Mouse (Mus musculus): ENCODE data around the gene Fmo5. TPM values are rescaled to one million over a fixed set of nuclear protein-coding genes. Genes with fewer than 3 reads are reported as not detected.

Fmo5 gene
- polyA plus RNA-seq, 1 experiment from 2014 or later = 1.3 TPM

DNA sequence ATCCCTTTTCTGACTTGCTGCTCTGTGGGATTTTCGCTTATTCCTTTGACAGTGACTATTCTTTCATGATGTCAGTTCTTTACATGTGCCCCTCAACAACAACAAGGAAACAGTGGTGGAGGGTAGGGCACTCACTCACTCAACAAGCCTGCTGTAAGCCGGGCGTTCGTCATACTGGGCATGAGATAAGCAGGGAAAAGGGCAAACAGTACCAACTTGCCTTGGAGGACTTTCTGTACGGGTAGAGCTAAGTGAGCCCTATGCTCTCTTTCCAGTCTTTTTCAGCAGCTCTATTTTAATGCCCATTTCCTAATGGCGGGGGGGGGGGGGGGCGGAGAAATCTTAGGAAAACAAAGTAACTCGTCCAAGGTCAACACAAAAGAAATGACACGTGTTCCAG is 13.4 kb downstream of the Fmo5 start:
- Histone ChIP-seq H3K9ac (ENCODE audit: low read length) (no peak overlapping the region), H3K27me3 (ENCODE audit: control insufficient read depth, insufficient read depth, low read length) (no peaks in the 10 kb centered on the region), H3K4me3 (ENCODE audit: low read depth, low read length) (no peak overlapping the region), H3K36me3 (ENCODE audit: control insufficient read depth, insufficient read depth, low read length) (no peaks in the 10 kb centered on the region), H3K9me3 (ENCODE audit: control insufficient read depth, low read length) (no peaks in the 10 kb centered on the region), H3K27ac (replicated peaks; ENCODE audit: low read depth, low read length) (no peak overlapping the region), H3K4me1 (ENCODE audit: control insufficient read depth, insufficient read depth, low read length) (no peaks in the 10 kb centered on the region), H3K4me2 (ENCODE audit: low read depth, severe bottlenecking) (no peak overlapping the region)
- whole genome bisulfite sequencing = 92% methylated on average over 9 of the region's 9 CpGs
- ATAC-seq (ENCODE audit: insufficient number of reproducible peaks, low FRiP score, low TSS enrichment, low read depth) = no peak
- no peak for DNase-seq (ENCODE audit: low spot score)

DNA sequence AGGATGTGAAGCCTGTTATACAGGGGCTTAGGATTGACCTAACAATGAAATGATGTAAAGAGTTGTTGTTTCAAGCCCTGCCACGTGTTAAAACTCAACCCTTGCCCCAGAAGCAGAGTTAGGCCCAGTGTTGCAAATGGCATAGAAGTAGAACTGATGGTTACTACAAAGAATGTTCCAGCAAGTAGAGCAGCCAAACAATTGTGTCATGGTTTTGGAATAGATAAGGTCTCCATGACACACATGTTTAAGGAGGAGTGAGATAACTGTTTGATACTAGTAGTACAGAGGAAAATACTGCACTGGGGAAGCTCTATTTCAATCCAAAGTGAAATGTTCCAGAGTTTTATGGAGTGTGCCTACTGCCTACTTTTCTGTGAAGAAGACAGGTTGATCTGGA is 19.9 kb downstream of the Fmo5 start:
- H3K4me1 ChIP-seq (ENCODE audit: control insufficient read depth, insufficient read depth, low read length) = no peaks in the 10 kb centered on the region
- no peaks in the 10 kb centered on the region for H3K27me3 ChIP-seq (ENCODE audit: control insufficient read depth, insufficient read depth, low read length)
- no peak overlapping the region for H3K9ac ChIP-seq (ENCODE audit: low read length)
- H3K4me3 ChIP-seq (ENCODE audit: low read depth, low read length) = no peak overlapping the region
- DNase-seq (ENCODE audit: low spot score) (no peak), ATAC-seq (ENCODE audit: insufficient number of reproducible peaks, low FRiP score, low TSS enrichment, low read depth) (no peak)
- no peaks in the 10 kb centered on the region for H3K9me3 ChIP-seq (ENCODE audit: control insufficient read depth, low read length)
- H3K4me2 ChIP-seq (ENCODE audit: low read depth, severe bottlenecking) = no peak overlapping the region
- no peaks in the 10 kb centered on the region for H3K36me3 ChIP-seq (ENCODE audit: control insufficient read depth, insufficient read depth, low read length)
- WGBS = 34% methylated on average over 1 of the region's 1 CpGs
- no peak overlapping the region for H3K27ac ChIP-seq (replicated peaks; ENCODE audit: low read depth, low read length)

DNA sequence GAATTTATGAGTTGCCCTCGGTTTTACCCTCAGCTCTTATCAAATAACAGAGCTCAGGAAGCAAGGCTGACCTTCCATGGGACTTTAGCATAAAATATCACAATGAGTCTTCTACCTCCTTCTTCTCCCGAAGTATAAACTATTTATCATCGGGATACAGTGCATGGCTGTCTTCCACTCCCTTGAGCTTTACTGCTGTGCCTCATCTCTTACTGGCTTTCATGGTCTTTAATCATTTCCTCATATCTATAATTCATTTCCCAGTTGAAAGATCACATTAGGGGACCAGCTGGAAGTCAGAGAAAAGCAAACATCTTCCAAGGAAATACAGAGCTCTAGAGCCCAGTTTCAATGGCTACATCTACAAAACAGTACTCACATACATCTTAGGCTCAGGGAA is 20.4 kb downstream of the Fmo5 start:
- H3K4me1 ChIP-seq (ENCODE audit: control insufficient read depth, insufficient read depth, low read length) = no peaks in the 10 kb centered on the region
- H3K9me3 ChIP-seq (ENCODE audit: control insufficient read depth, low read length) = no peaks in the 10 kb centered on the region
- H3K9ac ChIP-seq (ENCODE audit: low read length) = no peak overlapping the region
- ATAC-seq (ENCODE audit: insufficient number of reproducible peaks, low FRiP score, low TSS enrichment, low read depth) (no peak), DNase-seq (ENCODE audit: low spot score) (no peak)
- H3K4me2 ChIP-seq (ENCODE audit: low read depth, severe bottlenecking) = no peak overlapping the region
- no peak overlapping the region for H3K4me3 ChIP-seq (ENCODE audit: low read depth, low read length)
- H3K36me3 ChIP-seq (ENCODE audit: control insufficient read depth, insufficient read depth, low read length) = no peaks in the 10 kb centered on the region
- 87% methylated on average over 3 of the region's 3 CpGs for WGBS
- no peaks in the 10 kb centered on the region for H3K27me3 ChIP-seq (ENCODE audit: control insufficient read depth, insufficient read depth, low read length)
- H3K27ac ChIP-seq (replicated peaks; ENCODE audit: low read depth, low read length) = no peak overlapping the region

DNA sequence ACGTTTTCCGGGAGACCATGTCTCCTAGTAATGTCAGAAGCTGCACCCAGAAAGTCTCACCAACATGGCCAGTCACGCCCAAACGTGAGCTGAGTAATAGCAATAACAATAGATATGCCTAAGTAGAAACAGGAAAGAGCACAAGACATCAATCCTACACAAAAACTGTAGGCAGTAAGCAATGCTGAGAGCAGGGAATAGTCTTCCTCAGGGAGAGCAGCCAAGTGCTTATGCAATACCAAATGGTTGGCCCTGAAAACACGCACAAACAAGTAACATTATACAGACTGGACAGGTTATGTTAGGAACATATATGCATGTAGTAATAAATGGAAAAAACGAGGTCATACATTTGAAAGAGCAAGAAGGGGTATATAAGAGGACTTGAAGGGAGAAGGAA is 20.9 kb downstream of the Fmo5 start:
- WGBS = 90% methylated on average over 6 of the region's 6 CpGs
- no peak for DNase-seq (ENCODE audit: low spot score)
- H3K4me3 ChIP-seq (ENCODE audit: low read depth, low read length) = no peak overlapping the region

DNA sequence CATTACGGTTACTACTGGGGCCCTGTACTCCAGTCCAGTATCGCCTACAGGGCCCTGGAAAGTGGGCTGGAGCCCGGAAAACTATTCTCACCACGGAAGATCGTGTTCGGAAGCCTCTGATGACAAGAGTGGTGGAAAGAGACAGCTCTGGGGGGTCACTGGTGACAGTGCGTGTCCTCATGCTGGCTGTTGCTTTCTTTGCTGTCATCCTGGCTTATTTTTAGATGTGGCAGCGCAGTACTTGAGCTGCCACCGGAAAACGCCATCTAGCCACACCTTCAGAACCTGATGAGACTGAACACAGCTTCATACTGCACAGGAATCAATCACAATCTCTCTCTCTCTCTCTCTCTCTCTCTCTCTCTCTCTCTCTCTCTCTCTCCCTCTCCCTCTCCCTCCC is 23.0 kb downstream of the Fmo5 start:
- Histone ChIP-seq H3K27ac (replicated peaks; ENCODE audit: low read depth, low read length) (no peak overlapping the region), H3K4me2 (ENCODE audit: low read depth, severe bottlenecking) (no peak overlapping the region), H3K9ac (ENCODE audit: low read length) (no peak overlapping the region), H3K27me3 (ENCODE audit: control insufficient read depth, insufficient read depth, low read length) (no peaks in the 10 kb centered on the region), H3K36me3 (ENCODE audit: control insufficient read depth, insufficient read depth, low read length) (no peaks in the 10 kb centered on the region), H3K4me1 (ENCODE audit: control insufficient read depth, insufficient read depth, low read length) (no peaks in the 10 kb centered on the region), H3K9me3 (ENCODE audit: control insufficient read depth, low read length) (no peaks in the 10 kb centered on the region), H3K4me3 (ENCODE audit: low read depth, low read length) (no peak overlapping the region)
- DNase-seq (ENCODE audit: low spot score) (no peak), ATAC-seq (ENCODE audit: insufficient number of reproducible peaks, low FRiP score, low TSS enrichment, low read depth) (no peak)
- 86% methylated on average over 10 of the region's 10 CpGs for WGBS

More for the DNA sequence above, 20.9 kb downstream of the Fmo5 start:
- Histone ChIP-seq H3K4me1 (ENCODE audit: control insufficient read depth, insufficient read depth, low read length) (no peaks in the 10 kb centered on the region), H3K4me2 (ENCODE audit: low read depth, severe bottlenecking) (no peak overlapping the region), H3K36me3 (ENCODE audit: control insufficient read depth, insufficient read depth, low read length) (no peaks in the 10 kb centered on the region), H3K27me3 (ENCODE audit: control insufficient read depth, insufficient read depth, low read length) (no peaks in the 10 kb centered on the region), H3K9me3 (ENCODE audit: control insufficient read depth, low read length) (no peaks in the 10 kb centered on the region), H3K9ac (ENCODE audit: low read length) (no peak overlapping the region), H3K27ac (replicated peaks; ENCODE audit: low read depth, low read length) (no peak overlapping the region)
- ATAC-seq (ENCODE audit: insufficient number of reproducible peaks, low FRiP score, low TSS enrichment, low read depth) = no peak

DNA sequence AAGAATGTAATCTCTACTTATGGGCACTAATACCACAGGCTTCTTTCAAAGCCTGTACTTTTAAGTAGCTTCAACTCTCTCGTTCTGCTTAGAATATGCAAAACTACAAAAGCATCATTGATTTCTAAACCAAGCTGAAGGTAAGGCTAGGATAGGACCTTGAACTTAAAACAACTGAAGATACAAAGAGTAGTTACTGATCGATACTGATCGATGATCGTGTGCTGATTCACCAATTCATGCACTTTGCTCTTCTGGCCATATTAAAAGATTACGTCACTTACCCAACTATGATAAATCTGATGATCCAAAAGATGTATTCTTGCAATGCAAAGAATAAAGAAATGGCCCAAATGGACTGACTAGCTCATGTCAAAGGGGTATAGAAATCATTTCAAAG is 25.2 kb downstream of the Fmo5 start:
- Histone ChIP-seq H3K4me1 (ENCODE audit: control insufficient read depth, insufficient read depth, low read length) (no peaks in the 10 kb centered on the region), H3K9ac (ENCODE audit: low read length) (no peak overlapping the region), H3K4me3 (ENCODE audit: low read depth, low read length) (no peak overlapping the region), H3K36me3 (ENCODE audit: control insufficient read depth, insufficient read depth, low read length) (no peaks in the 10 kb centered on the region), H3K4me2 (ENCODE audit: low read depth, severe bottlenecking) (no peak overlapping the region), H3K9me3 (ENCODE audit: control insufficient read depth, low read length) (no peaks in the 10 kb centered on the region), H3K27me3 (ENCODE audit: control insufficient read depth, insufficient read depth, low read length) (no peaks in the 10 kb centered on the region), H3K27ac (replicated peaks; ENCODE audit: low read depth, low read length) (no peak overlapping the region)
- ATAC-seq (ENCODE audit: insufficient number of reproducible peaks, low FRiP score, low TSS enrichment, low read depth) (no peak), DNase-seq (ENCODE audit: low spot score) (no peak)
- WGBS = 93% methylated on average over 5 of the region's 5 CpGs

DNA sequence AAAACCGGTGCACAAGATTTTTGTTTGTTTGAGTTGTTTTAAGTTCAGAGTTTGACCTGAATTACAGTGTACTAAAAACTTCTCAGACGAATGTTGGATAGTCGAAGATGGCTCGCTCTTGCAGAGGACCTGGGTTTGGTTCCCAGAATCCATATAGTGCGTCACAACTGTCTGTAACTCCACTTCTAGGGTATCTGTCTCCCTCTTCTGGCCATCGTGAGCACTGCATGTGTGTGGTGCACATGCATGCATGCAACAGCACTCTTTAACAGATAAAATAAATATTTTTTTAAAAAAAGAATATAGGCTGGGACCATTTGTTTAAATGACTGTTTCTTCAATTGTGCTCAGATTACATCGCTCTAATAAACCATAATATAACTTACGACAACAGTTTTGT is 26.3 kb downstream of the Fmo5 start:
- Histone ChIP-seq H3K27ac (replicated peaks; ENCODE audit: low read depth, low read length) (no peak overlapping the region), H3K36me3 (ENCODE audit: control insufficient read depth, insufficient read depth, low read length) (no peaks in the 10 kb centered on the region), H3K27me3 (ENCODE audit: control insufficient read depth, insufficient read depth, low read length) (no peaks in the 10 kb centered on the region), H3K9me3 (ENCODE audit: control insufficient read depth, low read length) (no peaks in the 10 kb centered on the region), H3K4me1 (ENCODE audit: control insufficient read depth, insufficient read depth, low read length) (no peaks in the 10 kb centered on the region), H3K9ac (ENCODE audit: low read length) (no peak overlapping the region), H3K4me2 (ENCODE audit: low read depth, severe bottlenecking) (no peak overlapping the region), H3K4me3 (ENCODE audit: low read depth, low read length) (no peak overlapping the region)
- peak; percentile 47 for DNase-seq (ENCODE audit: low spot score)
- 85% methylated on average over 8 of the region's 8 CpGs for WGBS
- no peak for ATAC-seq (ENCODE audit: insufficient number of reproducible peaks, low FRiP score, low TSS enrichment, low read depth)

DNA sequence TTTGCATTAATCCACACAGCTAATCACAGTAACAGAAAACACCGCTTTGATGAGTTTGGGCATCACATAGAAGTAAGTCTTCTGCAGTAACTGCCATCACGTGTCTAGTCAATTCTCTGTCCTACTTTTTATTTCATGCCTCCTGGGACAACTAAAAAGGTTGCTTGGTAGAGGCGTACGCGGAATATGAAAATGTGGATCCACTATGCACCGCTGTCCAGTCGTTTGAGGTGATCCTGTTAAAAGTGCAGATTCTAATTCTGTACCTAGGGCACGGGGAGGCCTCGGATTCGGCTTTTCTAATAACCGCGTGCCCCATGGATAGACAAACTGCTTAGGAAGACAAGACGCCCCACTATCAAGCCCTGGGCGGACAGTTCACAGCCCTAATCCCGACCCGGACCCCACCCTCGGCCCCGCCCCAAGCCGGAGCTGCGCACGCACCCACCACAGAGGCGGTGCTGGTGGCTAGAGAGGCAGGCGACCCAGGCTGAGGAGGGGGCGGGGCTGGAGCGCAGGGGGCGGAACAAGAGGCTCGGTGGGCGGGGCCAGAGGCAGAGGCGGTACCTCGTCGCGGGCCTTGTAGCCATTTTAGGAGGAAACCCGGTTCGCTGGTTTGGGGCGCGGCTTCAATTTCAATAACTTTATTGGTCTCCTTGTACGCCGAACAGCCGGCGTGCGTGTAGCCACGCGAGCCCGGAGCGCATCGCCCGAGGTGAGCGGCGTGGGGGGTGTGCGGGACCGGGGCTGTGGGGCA is 29.2 kb downstream of the Fmo5 start, which contains the start of gene Prkab2:
TSS of gene Prkab2 (plus strand) at position 539 of the 757 bp plus-strand sequence.
- peak; percentile 99 for DNase-seq (ENCODE audit: low spot score)
- Histone ChIP-seq H3K9ac (ENCODE audit: low read length) (peak within 1 kb of the TSS; percentile 52), H3K36me3 (ENCODE audit: control insufficient read depth, insufficient read depth, low read length) (no peaks in the 10 kb centered on the region), H3K27ac (replicated peaks; ENCODE audit: low read depth, low read length) (no peak within 1 kb of the TSS), H3K4me3 (ENCODE audit: low read depth, low read length) (peak within 1 kb of the TSS; percentile 86), H3K4me2 (ENCODE audit: low read depth, severe bottlenecking) (peak within 1 kb of the TSS; percentile 79), H3K9me3 (ENCODE audit: control insufficient read depth, low read length) (no peaks in the 10 kb centered on the region), H3K27me3 (ENCODE audit: control insufficient read depth, insufficient read depth, low read length) (no peaks in the 10 kb centered on the region), H3K4me1 (ENCODE audit: control insufficient read depth, insufficient read depth, low read length) (no peaks in the 10 kb centered on the region)
- 3% methylated on average over 50 of the region's 51 CpGs for WGBS
- peak; percentile 95 for ATAC-seq (ENCODE audit: insufficient number of reproducible peaks, low FRiP score, low TSS enrichment, low read depth)
